Mouse (Mus musculus) lung, postnatal 0 days (tissue): ENCODE results near the gene Spcs3.

ENCODE experiments used
- CTCF ChIP-seq: IDR thresholded peaks from 2 replicates; pipeline ENCODE4 v1.5.1; 2016; ENCODE audit warnings: antibody characterized with exemption, mild to moderate bottlenecking
- EP300 ChIP-seq: IDR thresholded peaks from 2 replicates; pipeline ENCODE4 v1.6.1; 2016; ENCODE audit warnings: antibody characterized with exemption, mild to moderate bottlenecking, control low read depth

DNA sequence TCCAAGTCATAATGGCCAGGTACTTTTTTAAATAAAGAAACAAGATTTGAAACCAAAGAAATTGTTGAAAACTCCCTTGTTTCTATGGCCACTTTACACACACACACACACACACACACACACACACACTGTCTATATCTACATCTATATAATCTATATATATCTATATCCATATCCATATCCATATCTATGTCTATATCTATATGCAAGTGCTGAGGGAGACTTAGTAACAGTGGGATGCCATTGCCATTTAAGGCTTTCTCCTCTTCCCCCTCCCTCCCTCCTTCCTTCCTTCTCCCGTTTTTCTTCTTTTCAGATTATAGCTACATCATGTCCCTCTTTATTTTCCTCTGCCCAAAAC lies 21.7 kb downstream of the Spcs3 start:
- TF ChIP-seq CTCF (no peak), EP300 (no peak)
